ENCODE assay signal across 8 mouse cellular contexts in genomic region chr12:15507576-15507975, GRCm38 (mm10).
DNase-seq lines count a peak whose midpoint lies in the region; ATAC-seq and TF ChIP-seq lines count a peak whose summit lies in the region.

No protein-coding gene starts in this region.

- no peak overlapping the region for H3K9ac ChIP-seq in heart, postnatal 0 days (replicated peaks; ENCODE audit: low read depth, low read length)
- H3K9ac ChIP-seq in heart, embryonic 12.5 days, result no peak overlapping the region

- no peaks in the 10 kb centered on the region for H3K27me3 ChIP-seq in heart, postnatal 0 days (ENCODE audit: control insufficient read depth, insufficient read depth, low read length)
- no peaks in the 10 kb centered on the region for H3K27me3 ChIP-seq in heart, embryonic 12.5 days (replicated peaks)
- no peaks in the 10 kb centered on the region for H3K27me3 ChIP-seq in E14TG2a.4 (ENCODE audit: insufficient read depth, low read length)

- H3K9me3 ChIP-seq in heart, postnatal 0 days (replicated peaks; ENCODE audit: control insufficient read depth, low read length), result peaks cover 3% of the 10 kb centered on the region; the same call in 1 of the 2 replicates
- no peaks in the 10 kb centered on the region for H3K9me3 ChIP-seq in heart, embryonic 12.5 days (replicated peaks)
- no peaks in the 10 kb centered on the region for H3K9me3 ChIP-seq in E14TG2a.4 (ENCODE audit: low read length)

- intact Hi-C loops in left cerebral cortex, postnatal 36 days (cut with DNase I), result loop anchor here (5.0 to 10.0 kb wide), 2 partner anchors 1355 to 1663 kb away; partner anchors contain the start of gene Fam84a
- intact Hi-C loops in heart, postnatal 25 days (cut with DNase I), result no loop called here

- DNase-seq in heart, postnatal 0 days (ENCODE audit: low spot score), result peak; percentile 17
- DNase-seq in embryo, embryonic 10.5 days (ENCODE audit: low spot score), result peak; percentile 75
- DNase-seq in left cerebral cortex, postnatal 36 days (ENCODE audit: low spot score in 2 of 2), result peak; percentile 8 to 23
- no peak for DNase-seq in heart, postnatal 25 days (ENCODE audit: low spot score)

- no peak overlapping the region for H3K4me3 ChIP-seq in heart, postnatal 0 days (ENCODE audit: low read depth, low read length)
- H3K4me3 ChIP-seq in heart, embryonic 12.5 days, result no peak overlapping the region
- H3K4me3 ChIP-seq in E14TG2a.4 (replicated peaks; ENCODE audit: low read length), result no peak overlapping the region

- H3K4me2 ChIP-seq in heart, postnatal 0 days (ENCODE audit: low read depth, low read length), result peak overlapping the region; percentile 33; the same call in 1 of the 2 replicates
- no peak overlapping the region for H3K4me2 ChIP-seq in heart, embryonic 12.5 days

- H3K27ac ChIP-seq in heart, postnatal 0 days (ENCODE audit: low read depth), result no peak overlapping the region
- no peak overlapping the region for H3K27ac ChIP-seq in heart, embryonic 12.5 days (ENCODE audit: poor library complexity, severe bottlenecking)

- peak; percentile 52 for TF ChIP-seq CTCF in heart, postnatal 0 days (IDR thresholded peaks at IDR 0.05; ENCODE audit: low read depth)
- TF ChIP-seq CTCF in E14TG2a.4 (conservative IDR thresholded peaks at IDR 0.05; ENCODE audit: low read length), result peak; percentile 48

- no peak for ATAC-seq in heart, postnatal 0 days (ENCODE audit: insufficient read depth, low read depth)
- no peak for ATAC-seq in heart, embryonic 12.5 days (ENCODE audit: insufficient number of reproducible peaks, low FRiP score)
- ATAC-seq in megakaryocyte progenitor cell, adult 5-6 weeks (replicated peaks; ENCODE audit: poor library complexity), result no peak
- no peak for ATAC-seq in erythroid progenitor cell, adult 5-6 weeks (replicated peaks; ENCODE audit: low FRiP score, poor library complexity, severe bottlenecking)

- TF ChIP-seq EP300 in heart, postnatal 0 days (IDR thresholded peaks at IDR 0.05; ENCODE audit: low read depth), result no peak

- H3K4me1 ChIP-seq in heart, postnatal 0 days (ENCODE audit: control insufficient read depth, insufficient read depth), result no peaks in the 10 kb centered on the region
- no peaks in the 10 kb centered on the region for H3K4me1 ChIP-seq in heart, embryonic 12.5 days (replicated peaks)
- no peaks in the 10 kb centered on the region for H3K4me1 ChIP-seq in E14TG2a.4 (replicated peaks; ENCODE audit: low read depth, low read length)

- WGBS in heart, postnatal 0 days, result 23% methylated on average over 7 of the region's 7 CpGs
- 27% methylated on average over 7 of the region's 7 CpGs for WGBS in heart, embryonic 12.5 days

- H3K36me3 ChIP-seq in heart, postnatal 0 days (replicated peaks; ENCODE audit: control insufficient read depth, insufficient read depth, low read length), result no peaks in the 10 kb centered on the region
- H3K36me3 ChIP-seq in heart, embryonic 12.5 days, result no peaks in the 10 kb centered on the region
- H3K36me3 ChIP-seq in E14TG2a.4 (ENCODE audit: insufficient read depth, low read length), result no peaks in the 10 kb centered on the region
